20 mouse cellular contexts compared by ENCODE assay signal in genomic region chr6:108928981-108929380, GRCm38 (mm10).
DNase-seq lines count a peak whose midpoint lies in the region; ATAC-seq and TF ChIP-seq lines count a peak whose summit lies in the region.
"Had no signal": no experiment of that assay in that cellular context is flagged by ENCODE, and none has a peak within 500 bp of the region (broad histone marks: within the 10 kb centered on the region; RNA-seq: fewer than 3 reads in every experiment).

No protein-coding gene starts in this region.

- H3K36me3 ChIP-seq in lung, postnatal 0 days (ENCODE audit: insufficient read depth, low read length) = no peaks in the 10 kb centered on the region
- no peaks in the 10 kb centered on the region for H3K36me3 ChIP-seq in midbrain, embryonic 10.5 days
- H3K36me3 ChIP-seq: embryonic facial prominence, embryonic 13.5 days; limb, embryonic 15.5 days; liver, embryonic 15.5 days; neural tube, embryonic 13.5 days had no signal

- no peaks in the 10 kb centered on the region for H3K9me3 ChIP-seq in lung, postnatal 0 days (ENCODE audit: low read length)
- no peaks in the 10 kb centered on the region for H3K9me3 ChIP-seq in midbrain, embryonic 10.5 days (replicated peaks)
- H3K9me3 ChIP-seq: embryonic facial prominence, embryonic 13.5 days; limb, embryonic 15.5 days; liver, embryonic 15.5 days; neural tube, embryonic 13.5 days had no signal

- H3K4me1 ChIP-seq in lung, postnatal 0 days (ENCODE audit: insufficient read depth, low read depth, low read length) = no peaks in the 10 kb centered on the region
- H3K4me1 ChIP-seq in midbrain, embryonic 10.5 days = no peaks in the 10 kb centered on the region
- H3K4me1 ChIP-seq: embryonic facial prominence, embryonic 13.5 days; limb, embryonic 15.5 days; liver, embryonic 15.5 days; neural tube, embryonic 13.5 days had no signal

- intact Hi-C loops in left cerebral cortex, postnatal 36 days (cut with DNase I) = no loop called here

- no peak overlapping the region for H3K4me2 ChIP-seq in lung, postnatal 0 days (replicated peaks; ENCODE audit: low read depth, low read length)
- H3K4me2 ChIP-seq: embryonic facial prominence, embryonic 13.5 days; limb, embryonic 15.5 days; liver, embryonic 15.5 days; neural tube, embryonic 13.5 days had no signal

- H3K9ac ChIP-seq in lung, postnatal 0 days (replicated peaks; ENCODE audit: low read depth) = no peak overlapping the region
- H3K9ac ChIP-seq: embryonic facial prominence, embryonic 13.5 days; limb, embryonic 15.5 days; liver, embryonic 15.5 days; neural tube, embryonic 13.5 days had no signal

- H3K4me3 ChIP-seq in lung, postnatal 0 days (ENCODE audit: low read depth, low read length) = no peak overlapping the region
- no peak overlapping the region for H3K4me3 ChIP-seq in midbrain, embryonic 10.5 days
- H3K4me3 ChIP-seq: embryonic facial prominence, embryonic 13.5 days; limb, embryonic 15.5 days; liver, embryonic 15.5 days; neural tube, embryonic 13.5 days had no signal

- no peak for TF ChIP-seq CTCF in lung, postnatal 0 days (IDR thresholded peaks at IDR 0.05)

- no peak overlapping the region for H3K27ac ChIP-seq in lung, postnatal 0 days (ENCODE audit: low read length)
- H3K27ac ChIP-seq in midbrain, embryonic 10.5 days (replicated peaks) = no peak overlapping the region
- H3K27ac ChIP-seq: embryonic facial prominence, embryonic 13.5 days; kidney, postnatal 0 days; limb, embryonic 15.5 days; liver, embryonic 15.5 days; neural tube, embryonic 13.5 days had no signal

- peak; percentile 46 to 66 for DNase-seq in frontal cortex, adult 2 months (ENCODE audit: extremely low spot score in 1 of 2, low spot score in 1 of 2)
- DNase-seq in frontal cortex, postnatal 10 days (ENCODE audit: low spot score in 2 of 2) = no peak
- DNase-seq in lung, postnatal 0 days (ENCODE audit: low spot score) = peak; percentile 27
- no peak for DNase-seq in lung, postnatal 4 days
- peak; percentile 87 for DNase-seq in brain, adult 2 months (ENCODE audit: low read depth, low spot score)
- peak; percentile 13 to 14 for DNase-seq in left cerebral cortex, postnatal 36 days (ENCODE audit: low spot score in 2 of 2)
- DNase-seq in midbrain, embryonic 10.5 days (ENCODE audit: low spot score) = no peak
- DNase-seq: cerebellum, adult 11 months; cerebellum, postnatal 10 days; gastrocnemius, postnatal 14 days; kidney, adult 18-20 months; layer of hippocampus, postnatal 36 days; midbrain, embryonic 14.5 days; thymus, postnatal 25 days had no signal

- ATAC-seq in lung, postnatal 0 days = no peak
- ATAC-seq: forebrain, embryonic 16.5 days had no signal

- H3K27me3 ChIP-seq in lung, postnatal 0 days (replicated peaks; ENCODE audit: insufficient read depth, low read length) = no peaks in the 10 kb centered on the region
- no peaks in the 10 kb centered on the region for H3K27me3 ChIP-seq in midbrain, embryonic 10.5 days (ENCODE audit: low read depth, poor library complexity, severe bottlenecking)
- H3K27me3 ChIP-seq: embryonic facial prominence, embryonic 13.5 days; limb, embryonic 15.5 days; liver, embryonic 15.5 days; neural tube, embryonic 13.5 days had no signal

- TF ChIP-seq EP300 in lung, postnatal 0 days (IDR thresholded peaks at IDR 0.05) = no peak

Comparison
In these comparisons a context has a peak if more than half of its experiments do, and no peak if none do; other contexts are left out.
1. DNase-seq: peak in frontal cortex, adult 2 months (2 of 2), lung, postnatal 0 days (single experiment), brain, adult 2 months (single experiment) and left cerebral cortex, postnatal 36 days (2 of 2); none in frontal cortex, postnatal 10 days (0 of 2), lung, postnatal 4 days (0 of 2) and midbrain, embryonic 10.5 days (single experiment).